Mouse (Mus musculus) forebrain, embryonic 16.5 days (tissue): ENCODE measurements around the gene Hspa12b. TPM values are rescaled to one million over a fixed set of nuclear protein-coding genes. Genes with fewer than 3 reads are reported as not detected.

Experiments used
- polyA plus RNA-seq: library from polyadenylated mRNA; unstranded; fragments of >200 nt; fragmentation: Nextera tagmentation; extraction: Ambion mirVana; gene quantifications from 2 replicates; pipeline ENCODE4 v1.2.1, GENCODE M21; 2015

Gene Hspa12b
- polyA plus RNA-seq, 1 experiment from 2014 or later: 4.7 TPM

Other genes with a start within 250 kb of the Hspa12b start
- 93.7 and 109 TPM in 2 replicates for gene 4930402H24Rik, start 220.9 kb upstream of the Hspa12b start, polyA plus RNA-seq
- gene Atrn, start 220.8 kb upstream of the Hspa12b start, polyA plus RNA-seq: 12.2 and 14.8 TPM in 2 replicates
- 33.0 and 42.8 TPM in 2 replicates for gene Gfra4, start 84.2 kb upstream of the Hspa12b start, polyA plus RNA-seq
- gene Adam33, start 63.5 kb upstream of the Hspa12b start, polyA plus RNA-seq: 1.4 TPM in 2 replicates
- 0.12 and 0.13 TPM in 2 replicates for gene Siglec1, start 40.5 kb upstream of the Hspa12b start, polyA plus RNA-seq
- not detected in 2 replicates for gene Gm11037, start 6.2 kb downstream of the Hspa12b start, polyA plus RNA-seq
- 87.5 and 97.1 TPM in 2 replicates for gene 1700037H04Rik, start 32.8 kb downstream of the Hspa12b start, polyA plus RNA-seq
- gene Cenpb, start 52.8 kb downstream of the Hspa12b start, polyA plus RNA-seq: 16.0 and 16.9 TPM in 2 replicates
- 33.6 and 35.9 TPM in 2 replicates for gene Cdc25b, start 59.7 kb downstream of the Hspa12b start, polyA plus RNA-seq
- 11.3 and 12.6 TPM in 2 replicates for gene Spef1, start 60.0 kb downstream of the Hspa12b start, polyA plus RNA-seq
- 37.8 and 40.5 TPM in 2 replicates for gene Ap5s1, start 79.8 kb downstream of the Hspa12b start, polyA plus RNA-seq
- 5.7 and 6.8 TPM in 2 replicates for gene Mavs, start 106.8 kb downstream of the Hspa12b start, polyA plus RNA-seq
- 26.9 and 33.1 TPM in 2 replicates for gene Pank2, start 135.2 kb downstream of the Hspa12b start, polyA plus RNA-seq
- gene Rnf24, start 225.6 kb downstream of the Hspa12b start, polyA plus RNA-seq: 22.0 and 26.0 TPM in 2 replicates